Mouse (Mus musculus): ENCODE results near the gene Mocs2. TPM values are rescaled to one million over a fixed set of nuclear protein-coding genes. Genes with fewer than 3 reads are reported as not detected.
A peak's percentile ranks its signal among the peaks of the same experiment; 100 is the strongest.

Gene Mocs2
- polyA plus RNA-seq, 1 experiment from 2014 or later: 79.4 TPM

DNA sequence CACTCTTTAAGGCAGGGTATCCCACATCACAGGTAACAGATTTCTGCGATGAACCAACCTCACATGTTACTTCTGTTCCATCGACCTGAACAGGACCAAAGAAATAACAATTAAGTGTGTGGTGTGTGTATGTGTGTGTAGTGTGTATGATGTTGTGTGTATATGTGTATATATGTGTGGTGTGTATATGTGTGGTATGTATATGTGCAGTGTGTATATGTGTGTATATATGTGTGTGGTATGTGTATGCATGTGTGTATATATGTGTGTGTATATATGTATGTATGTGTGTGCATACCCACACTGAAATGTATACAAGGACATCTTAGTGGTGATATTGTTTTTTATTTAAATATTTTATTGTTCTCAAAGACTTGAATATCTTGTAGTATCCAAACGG, 36.4 kb downstream of the Mocs2 start:
- H3K27ac ChIP-seq: no peak overlapping the region
- no peaks in the 10 kb centered on the region for H3K27me3 ChIP-seq
- no peaks in the 10 kb centered on the region for H3K9me3 ChIP-seq
- H3K36me3 ChIP-seq: 0 out of 2 replicates have a peak, but pooled peaks cover 3% of the 10 kb centered on the region
- no peak overlapping the region for H3K4me2 ChIP-seq
- no peak overlapping the region for H3K4me3 ChIP-seq
- ATAC-seq (ENCODE audit: borderline replicate concordance, extremely low read depth, low FRiP score, low TSS enrichment): no peak
- no peak overlapping the region for H3K9ac ChIP-seq
- peaks cover 4% of the 10 kb centered on the region; the same call in 1 of the 2 replicates for H3K4me1 ChIP-seq
- 90% methylated on average over 3 of the region's 3 CpGs for WGBS

DNA sequence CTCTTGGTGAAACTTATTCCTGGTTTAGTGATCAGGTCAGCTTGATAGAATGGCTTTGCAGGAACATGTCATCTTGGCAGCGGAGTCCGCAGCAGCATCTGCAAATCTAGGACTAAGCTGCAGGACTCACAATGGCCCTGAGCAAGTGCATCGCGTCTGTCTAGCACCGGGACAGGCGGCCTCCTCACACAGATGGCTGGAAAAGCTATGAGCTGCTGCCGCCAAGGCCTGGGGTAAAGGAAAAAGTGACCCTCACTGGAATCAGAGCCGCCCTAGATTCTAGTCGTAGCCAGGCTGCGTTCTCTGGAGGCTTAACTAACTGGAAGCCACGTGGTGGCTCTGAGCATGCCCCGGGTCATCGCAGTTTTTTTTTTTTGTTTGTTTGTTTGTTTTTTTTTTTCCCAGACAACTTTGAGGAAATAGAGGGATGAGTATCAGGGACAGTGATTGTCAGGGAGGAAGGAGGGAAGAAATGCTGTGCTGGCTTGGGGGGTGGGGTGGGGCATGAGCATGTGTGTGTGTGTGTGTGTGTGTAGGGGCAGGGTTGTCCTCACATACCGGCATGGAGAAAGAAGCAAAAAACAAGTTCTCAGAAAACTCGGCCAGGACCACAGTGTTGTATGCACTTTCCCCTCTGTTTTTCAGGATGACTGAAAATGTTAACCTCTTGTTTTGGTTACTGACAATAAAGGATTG, 37.7 kb downstream of the Mocs2 start:
- Histone ChIP-seq H3K36me3 (0 out of 2 replicates have a peak, but pooled peaks cover 3% of the 10 kb centered on the region), H3K9ac (no peak overlapping the region), H3K27ac (peak overlapping the region; percentile 72), H3K27me3 (no peaks in the 10 kb centered on the region), H3K4me2 (peak overlapping the region; percentile 30; the same call in 1 of the 2 replicates), H3K4me1 (peaks cover 4% of the 10 kb centered on the region; the same call in 1 of the 2 replicates), H3K9me3 (no peaks in the 10 kb centered on the region), H3K4me3 (no peak overlapping the region)
- ATAC-seq (ENCODE audit: borderline replicate concordance, extremely low read depth, low FRiP score, low TSS enrichment): 0 out of 2 replicates have a peak, but pooled peaks have one; percentile 44
- 21% methylated on average over 15 of the region's 15 CpGs for WGBS

DNA sequence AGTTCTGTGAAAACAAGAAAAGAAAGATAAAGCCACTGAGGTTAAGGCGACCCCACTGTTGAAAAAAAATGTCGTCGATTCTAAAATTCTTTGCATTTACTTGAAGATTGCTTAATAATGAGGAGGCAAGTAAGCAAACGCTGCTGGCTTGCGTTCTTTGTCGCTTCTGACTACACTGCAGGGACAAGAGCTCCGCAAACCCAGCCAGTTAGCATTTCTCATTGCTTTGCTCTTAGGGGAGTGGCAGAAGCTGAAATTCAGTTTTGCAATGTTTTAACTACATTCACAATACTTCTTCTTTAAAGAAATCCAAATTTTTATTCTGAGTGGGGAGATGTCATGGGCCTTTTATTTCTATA, 38.2 kb downstream of the Mocs2 start:
- H3K4me1 ChIP-seq: peaks cover 4% of the 10 kb centered on the region; the same call in 1 of the 2 replicates
- ATAC-seq (ENCODE audit: borderline replicate concordance, extremely low read depth, low FRiP score, low TSS enrichment): peak; percentile 72
- H3K27ac ChIP-seq: peak overlapping the region; percentile 72
- no peaks in the 10 kb centered on the region for H3K27me3 ChIP-seq
- no peak overlapping the region for H3K4me3 ChIP-seq
- peak overlapping the region; percentile 30; the same call in 1 of the 2 replicates for H3K4me2 ChIP-seq
- H3K36me3 ChIP-seq: 0 out of 2 replicates have a peak, but pooled peaks cover 3% of the 10 kb centered on the region
- 20% methylated on average over 7 of the region's 7 CpGs for WGBS
- H3K9ac ChIP-seq: no peak overlapping the region
- H3K9me3 ChIP-seq: no peaks in the 10 kb centered on the region

DNA sequence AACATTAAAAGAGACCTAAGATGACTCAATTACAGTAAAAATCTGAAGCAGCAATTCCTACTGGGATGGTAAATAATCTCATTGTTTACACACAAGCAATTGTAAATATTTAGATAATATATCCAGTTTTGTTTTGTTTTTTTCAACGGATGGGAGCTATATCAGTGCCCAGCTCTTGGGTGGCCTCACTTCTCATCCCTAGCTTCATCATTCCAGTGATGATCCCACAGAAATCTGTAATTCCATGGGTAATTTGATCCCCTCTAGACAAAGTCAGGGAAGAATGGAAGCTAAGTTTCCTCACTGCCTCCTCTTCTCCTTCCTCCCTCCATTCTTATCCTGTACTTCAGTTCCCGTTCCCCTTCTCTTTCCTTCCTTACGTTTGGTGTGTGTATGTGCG, 39.5 kb downstream of the Mocs2 start:
- Histone ChIP-seq H3K9me3 (no peaks in the 10 kb centered on the region), H3K27ac (peak overlapping the region; percentile 13; the same call in 1 of the 2 replicates), H3K27me3 (no peaks in the 10 kb centered on the region), H3K4me3 (no peak overlapping the region), H3K36me3 (0 out of 2 replicates have a peak, but pooled peaks cover 3% of the 10 kb centered on the region), H3K4me1 (peaks cover 4% of the 10 kb centered on the region; the same call in 1 of the 2 replicates), H3K4me2 (no peak overlapping the region), H3K9ac (no peak overlapping the region)
- ATAC-seq (ENCODE audit: borderline replicate concordance, extremely low read depth, low FRiP score, low TSS enrichment): peak; percentile 67; the same call in 1 of the 2 replicates
- 69% methylated on average over 4 of the region's 4 CpGs for WGBS

DNA sequence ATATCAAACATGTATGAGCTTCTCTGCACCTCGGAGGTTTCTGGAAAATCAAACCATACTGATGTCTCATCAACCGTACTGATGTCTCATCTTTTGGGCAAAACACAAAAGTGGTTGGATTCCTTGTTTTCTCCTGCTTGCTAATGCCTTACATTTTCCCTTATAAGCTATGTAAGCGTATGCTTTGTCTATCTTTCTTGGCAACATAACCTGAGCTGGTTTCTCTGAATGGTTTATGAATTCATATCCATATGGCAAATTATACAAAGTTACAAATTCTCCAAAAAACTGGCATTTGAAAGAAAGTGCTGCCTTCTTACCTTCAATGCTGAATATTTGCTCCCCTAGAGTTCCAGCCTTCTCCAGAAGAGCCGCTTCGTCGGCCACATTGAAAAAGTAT, 56.7 kb downstream of the Mocs2 start:
- Histone ChIP-seq H3K4me1 (no peaks in the 10 kb centered on the region), H3K27ac (no peak overlapping the region), H3K4me2 (no peak overlapping the region), H3K27me3 (no peaks in the 10 kb centered on the region), H3K9me3 (no peaks in the 10 kb centered on the region), H3K9ac (no peak overlapping the region), H3K4me3 (no peak overlapping the region), H3K36me3 (no peaks in the 10 kb centered on the region)
- 91% methylated on average over 6 of the region's 6 CpGs for WGBS
- ATAC-seq (ENCODE audit: borderline replicate concordance, extremely low read depth, low FRiP score, low TSS enrichment): no peak

DNA sequence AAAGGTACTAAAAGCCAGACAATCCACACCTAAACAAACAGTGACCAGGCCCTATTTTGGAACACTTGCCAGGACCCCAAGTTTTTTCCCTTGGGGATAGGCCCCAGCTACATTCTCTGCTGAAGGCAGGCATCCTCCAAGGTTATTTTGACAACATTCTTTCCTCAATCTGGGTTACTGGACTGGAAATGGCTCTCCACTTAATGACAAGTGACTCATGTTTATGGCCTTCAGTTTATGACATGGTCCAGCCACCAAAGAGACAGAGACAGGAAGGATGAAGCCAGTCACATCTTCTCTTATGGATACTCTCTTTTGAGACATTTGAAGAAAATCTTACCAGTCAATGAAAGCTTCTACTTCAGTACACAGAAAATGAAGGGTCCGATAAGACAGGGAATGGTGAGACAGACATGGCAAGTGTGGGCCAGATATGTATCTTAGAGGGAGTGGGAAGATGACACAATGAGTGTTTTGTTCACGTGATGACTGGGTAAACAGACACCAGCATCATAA, 58.0 kb downstream of the Mocs2 start:
- Histone ChIP-seq H3K9me3 (no peaks in the 10 kb centered on the region), H3K4me2 (no peak overlapping the region), H3K9ac (no peak overlapping the region), H3K36me3 (no peaks in the 10 kb centered on the region), H3K27ac (no peak overlapping the region), H3K4me3 (no peak overlapping the region), H3K27me3 (no peaks in the 10 kb centered on the region), H3K4me1 (no peaks in the 10 kb centered on the region)
- no peak for ATAC-seq (ENCODE audit: borderline replicate concordance, extremely low read depth, low FRiP score, low TSS enrichment)
- WGBS: 83% methylated on average over 2 of the region's 2 CpGs

DNA sequence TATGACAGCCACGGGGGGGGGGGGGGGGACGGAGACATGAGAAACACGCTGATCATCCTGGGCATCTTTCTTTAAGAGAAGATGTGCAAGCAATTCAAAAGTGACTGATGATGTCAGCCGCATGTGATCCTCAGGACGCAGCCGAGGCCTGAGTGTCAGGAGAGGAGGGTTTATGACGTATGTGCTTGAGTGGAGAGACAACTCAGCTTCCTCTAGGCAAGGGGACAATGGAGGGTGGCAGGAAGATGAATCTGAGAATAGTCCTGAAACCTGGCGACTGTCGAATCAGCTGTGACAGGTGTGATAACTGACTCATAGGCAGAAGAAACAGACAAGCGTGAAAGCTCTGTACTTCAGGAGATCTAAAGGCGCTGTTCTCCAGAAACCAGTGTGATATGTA, 60.6 kb downstream of the Mocs2 start:
- no peaks in the 10 kb centered on the region for H3K27me3 ChIP-seq
- H3K36me3 ChIP-seq: no peaks in the 10 kb centered on the region
- WGBS: 65% methylated on average over 11 of the region's 11 CpGs
- no peak for ATAC-seq (ENCODE audit: borderline replicate concordance, extremely low read depth, low FRiP score, low TSS enrichment)
- no peak overlapping the region for H3K9ac ChIP-seq
- no peak overlapping the region for H3K4me3 ChIP-seq
- no peak overlapping the region for H3K4me2 ChIP-seq
- H3K4me1 ChIP-seq: no peaks in the 10 kb centered on the region
- no peak overlapping the region for H3K27ac ChIP-seq
- H3K9me3 ChIP-seq: no peaks in the 10 kb centered on the region

Other genes with a start within 250 kb of the Mocs2 start
- gene Itga2, start 113.9 kb downstream of the Mocs2 start, polyA plus RNA-seq (2015; fragmentation: Nextera tagmentation; extraction: Ambion mirVana): 9.8 and 13.5 TPM in 2 replicates